Mouse (Mus musculus): ENCODE measurements around the gene Gm4131.

- TF ChIP-seq ZNF384 (IDR thresholded peaks at IDR 0.05; ENCODE audit: low read depth, low read length), result no peak
- no peak for TF ChIP-seq MAFK (IDR thresholded peaks at IDR 0.05; ENCODE audit: insufficient read depth, low read depth, low read length)
- no peak for TF ChIP-seq HCFC1 (IDR thresholded peaks at IDR 0.05; ENCODE audit: borderline replicate concordance, insufficient read depth, low read length)
- TF ChIP-seq CHD2 (IDR thresholded peaks at IDR 0.05; ENCODE audit: low read depth, low read length), result no peak
- no peak for TF ChIP-seq ZC3H11A (IDR thresholded peaks at IDR 0.05; ENCODE audit: borderline replicate concordance, low read depth, low read length)
These were observed 123.8 kb downstream of the Gm4131 start for GRCm38 (mm10) chr14:62442971-62443370.

Measured in ES-E14 (cell line).